Mouse (Mus musculus) hematopoietic multipotent progenitor cell, adult 10-12 weeks (in vitro differentiated cells): ENCODE results near the gene Ep400. TPM values are rescaled to one million over a fixed set of nuclear protein-coding genes. Genes with fewer than 3 reads are reported as not detected.

Experiments
- polyA plus RNA-seq: library from polyadenylated mRNA; stranded (reverse); fragments of >175 nt; gene quantifications from 2 replicates; pipeline ENCODE4 v1.2.3, GENCODE M21; 2012; ENCODE audit warnings: low replicate concordance

Ep400 gene
- 107 and 135 TPM in 2 replicates for polyA plus RNA-seq

DNA sequence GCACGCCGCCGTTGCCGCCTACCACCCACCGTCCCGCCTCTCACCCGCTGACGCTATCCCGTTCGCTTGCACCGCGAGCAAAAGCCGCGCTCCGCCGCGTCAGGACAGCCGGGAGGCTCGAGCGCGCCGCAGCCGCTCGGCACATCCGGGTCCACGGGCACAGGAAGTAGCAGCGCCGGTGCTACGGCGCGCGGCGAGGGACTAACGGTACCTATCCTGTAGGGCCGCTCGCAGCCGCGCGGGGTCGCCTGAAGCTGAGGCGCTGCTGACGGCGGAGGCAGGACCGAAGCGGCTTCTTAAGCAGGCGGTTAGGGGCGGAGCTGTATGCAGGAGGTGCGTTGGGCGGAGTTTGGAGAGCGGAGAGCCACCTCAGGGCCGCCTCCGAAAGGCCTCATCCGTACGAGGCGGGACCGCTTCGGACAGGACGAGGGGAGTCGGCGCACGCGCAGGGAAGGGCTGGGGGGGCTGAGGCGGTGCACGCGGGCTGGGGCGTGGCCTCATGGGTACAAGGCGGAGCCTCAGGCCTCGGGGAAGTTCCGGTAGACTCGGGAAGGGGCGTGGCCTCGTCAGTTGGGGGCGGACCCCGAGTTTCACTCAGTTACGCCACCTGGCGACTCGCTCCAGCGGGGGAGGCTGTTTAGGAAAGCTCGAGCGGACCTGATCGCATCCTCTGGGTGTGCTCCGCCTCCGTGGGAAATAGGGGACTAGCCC, at the start of gene Ep400:
Ep400 (minus strand) TSS at position 270 of the 711 bp plus-strand sequence.

GRCm38 (mm10) chr5:110809667-110810325, 39.3 kb upstream of the Ep400 start, which contains the start of gene Ulk1:
Gene Ulk1, minus strand, starts transcription at chr5:110810097.

GRCm38 (mm10) chr5:110779998-110780760, 9.7 kb upstream of the Ep400 start, which contains the start of gene Pus1:
Gene Pus1, minus strand, starts transcription at chr5:110780659.

GRCm38 (mm10) chr5:110652719-110653648, 117.5 kb downstream of the Ep400 start, which contains the start of the genes Noc4l and Ddx51:
Gene Noc4l, minus strand, starts transcription at chr5:110653417.
Gene Ddx51, plus strand, starts transcription at chr5:110653451.

Other genes with a start within 250 kb of the Ep400 start
- 2.0 and 3.4 TPM in 2 replicates for gene Galnt9, start 226.4 kb downstream of the Ep400 start, polyA plus RNA-seq
- gene Noc4l, start 117.3 kb downstream of the Ep400 start, polyA plus RNA-seq: 51.4 and 62.0 TPM in 2 replicates
- gene Ddx51, start 117.3 kb downstream of the Ep400 start, polyA plus RNA-seq: 6.9 and 20.5 TPM in 2 replicates
- gene Pus1, start 9.9 kb upstream of the Ep400 start, polyA plus RNA-seq: 35.2 and 65.9 TPM in 2 replicates
- gene Ulk1, start 39.4 kb upstream of the Ep400 start, polyA plus RNA-seq: 102 and 200 TPM in 2 replicates
- gene Hscb, start 69.1 kb upstream of the Ep400 start, polyA plus RNA-seq: 36.0 and 41.1 TPM in 2 replicates
- 1.2 and 1.4 TPM in 2 replicates for gene Chek2, start 69.3 kb upstream of the Ep400 start, polyA plus RNA-seq
- gene Ttc28, start 109.1 kb upstream of the Ep400 start, polyA plus RNA-seq: 18.3 and 20.3 TPM in 2 replicates